Mouse (Mus musculus): ENCODE measurements around the gene Nae1.
"Not testable (repeated sequence)": the region's sequence is repeated elsewhere in the genome, so short reads cannot be mapped to it uniquely, and the experiment has no call there.

The Nae1 gene

GRCm38 (mm10) chr8:104533971-104534778 is at the start of gene Nae1, which contains the start of gene Car7:
Nae1 (minus strand) TSS chr8:104534637.
Car7 (plus strand) TSS chr8:104534689.
- peak; percentile 91 for DNase-seq (ENCODE audit: low read depth, low spot score)

- DNase-seq (ENCODE audit: low read depth, low spot score), result not testable (repeated sequence)
Observed at GRCm38 (mm10) chr8:104577606-104578005, 43.2 kb upstream of the Nae1 start.

GRCm38 (mm10) chr8:104576820-104577219 is 42.4 kb upstream of the Nae1 start:
- no peak for DNase-seq (ENCODE audit: low read depth, low spot score)

DNA sequence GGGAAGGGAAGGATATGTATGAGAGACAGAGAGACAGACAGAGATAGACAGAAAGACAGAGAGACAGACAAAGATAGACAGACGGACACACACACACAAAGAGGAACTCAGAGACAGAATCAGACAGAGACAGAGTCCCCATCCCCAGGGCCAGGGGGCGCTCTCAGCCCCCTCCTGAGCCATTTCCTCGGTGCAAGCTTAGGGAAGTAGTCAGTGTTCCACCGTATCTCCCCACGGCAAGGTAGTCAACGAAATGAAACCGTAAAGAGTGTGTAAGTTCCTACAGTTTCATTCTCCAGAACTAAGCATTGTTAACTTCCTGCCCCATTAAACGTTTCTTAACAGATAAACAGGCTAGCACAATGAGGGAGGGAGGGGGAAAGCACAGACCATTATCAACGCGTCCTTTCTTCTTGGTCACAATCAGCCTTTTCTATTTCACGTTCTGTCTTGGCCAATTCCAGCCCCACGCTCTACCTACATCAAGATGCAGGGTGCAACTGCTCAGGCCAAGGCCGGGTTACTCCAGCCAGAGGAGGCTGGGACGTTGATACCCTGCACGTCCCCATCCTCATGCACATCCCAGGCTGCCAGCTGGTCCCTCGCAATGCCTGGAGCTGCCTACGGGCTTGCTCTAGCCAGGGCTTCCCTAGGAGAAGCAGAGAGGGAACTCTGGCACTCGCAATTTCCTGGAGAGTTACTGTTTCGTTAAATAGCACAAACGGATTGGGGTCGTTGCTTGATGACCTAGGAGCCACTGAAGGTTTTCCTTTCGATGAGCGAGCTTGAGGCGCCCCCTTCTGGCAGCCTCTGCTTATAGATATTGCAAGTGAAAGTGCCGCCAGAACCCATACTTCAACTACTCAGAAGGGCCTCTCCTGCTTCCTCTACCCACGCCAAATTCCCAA is 36.3 kb upstream of the Nae1 start:
- DNase-seq (ENCODE audit: low read depth, low spot score), result peak; percentile 69

DNA sequence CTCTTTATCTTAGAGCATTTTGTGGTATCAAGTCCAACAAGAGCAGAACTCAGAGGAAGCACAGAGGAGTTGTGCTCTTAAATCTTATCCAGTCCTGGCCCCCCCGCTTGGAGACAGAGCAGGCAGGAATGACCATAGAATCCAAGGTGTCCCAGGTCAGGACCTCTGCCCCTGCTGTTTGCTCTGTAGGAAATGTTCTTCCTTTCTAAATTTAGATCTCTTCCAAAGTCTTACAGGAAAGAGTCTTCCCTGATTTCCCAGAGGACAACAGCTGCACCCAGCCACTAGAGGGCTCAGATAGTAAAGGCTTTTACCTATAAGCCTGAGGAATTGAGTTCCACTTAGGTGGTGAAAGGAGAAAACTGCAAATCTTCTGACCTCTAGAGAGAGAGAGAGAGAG is 35.1 kb upstream of the Nae1 start:
- no peak for DNase-seq (ENCODE audit: low read depth, low spot score)

DNA sequence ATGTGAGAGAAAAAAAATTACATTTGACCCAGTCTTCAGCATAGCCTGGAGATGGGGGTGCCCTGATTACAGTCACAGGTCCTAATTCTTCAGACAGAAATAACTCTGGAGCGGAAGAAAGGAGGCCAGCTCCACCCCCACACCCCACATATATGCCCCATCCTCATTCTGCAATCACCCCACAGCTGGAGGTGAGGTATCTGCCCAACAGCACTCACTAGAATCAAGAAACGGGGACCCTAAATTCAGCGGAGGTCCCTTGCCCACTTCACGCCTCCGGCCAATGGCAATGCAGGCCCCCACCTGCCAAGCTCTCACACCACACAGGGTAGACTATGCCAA is 31.0 kb upstream of the Nae1 start:
- no peak for DNase-seq (ENCODE audit: low read depth, low spot score)

DNA sequence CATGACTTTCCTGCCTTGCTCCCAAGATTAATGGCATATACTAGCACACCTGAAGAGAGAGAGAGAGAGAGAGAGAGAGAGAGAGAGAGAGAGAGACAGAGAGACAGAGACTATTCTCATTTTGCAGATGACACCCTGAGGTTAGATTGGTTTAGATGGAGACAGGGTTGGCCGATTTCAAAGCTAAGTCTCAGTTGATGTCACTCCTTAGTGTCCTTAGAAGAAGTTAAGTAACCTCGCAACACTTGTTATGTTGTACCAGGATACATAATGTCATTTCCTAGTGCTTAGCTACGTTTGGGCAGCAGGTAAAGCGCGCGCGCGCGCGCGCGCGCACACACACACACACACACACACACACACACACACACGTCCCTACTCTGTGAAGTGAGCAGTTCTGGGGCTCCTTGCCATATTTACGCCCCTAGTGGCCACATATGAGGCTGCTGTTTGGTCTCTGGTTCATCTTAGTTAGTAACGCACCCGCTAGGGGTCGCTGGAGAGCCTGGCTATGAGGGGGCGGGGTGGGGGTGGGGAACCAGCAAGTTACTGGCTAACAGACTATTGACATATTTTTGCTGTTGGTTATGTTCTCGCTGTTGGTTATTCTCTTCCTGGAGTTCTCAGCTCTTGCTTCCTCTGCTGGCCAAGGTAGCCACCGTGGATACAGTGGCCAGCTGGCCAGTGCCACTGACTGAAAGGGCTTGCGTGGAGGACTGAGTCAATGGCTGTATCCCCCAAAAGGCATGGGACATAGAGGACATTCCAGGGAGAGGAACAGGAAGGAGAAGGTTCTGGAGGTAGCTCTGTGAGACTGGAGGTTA is 30.4 kb upstream of the Nae1 start:
- peak; percentile 88 for DNase-seq (ENCODE audit: low read depth, low spot score)

DNA sequence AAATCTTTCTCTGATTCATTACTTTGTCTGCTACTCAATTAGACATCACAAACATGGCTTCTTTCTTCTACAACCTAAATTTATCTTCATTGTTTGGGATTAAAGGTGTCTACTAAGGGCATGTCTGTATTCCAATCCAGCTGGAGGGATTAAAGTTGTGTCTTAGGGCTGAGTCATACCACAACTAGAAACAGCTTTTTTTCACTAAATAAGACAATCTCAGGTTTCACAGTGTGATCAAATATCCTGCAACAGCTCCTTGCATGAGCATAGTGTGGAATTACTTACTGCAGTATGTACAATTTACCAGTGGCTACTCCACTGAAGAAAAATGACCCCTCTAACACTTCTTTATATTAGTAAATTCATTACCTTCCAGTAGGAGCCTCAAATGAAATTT is 26.3 kb upstream of the Nae1 start:
- DNase-seq (ENCODE audit: low read depth, low spot score), result no peak

GRCm38 (mm10) chr8:104557226-104557625 is 22.8 kb upstream of the Nae1 start:
- no peak for DNase-seq (ENCODE audit: low read depth, low spot score)

DNA sequence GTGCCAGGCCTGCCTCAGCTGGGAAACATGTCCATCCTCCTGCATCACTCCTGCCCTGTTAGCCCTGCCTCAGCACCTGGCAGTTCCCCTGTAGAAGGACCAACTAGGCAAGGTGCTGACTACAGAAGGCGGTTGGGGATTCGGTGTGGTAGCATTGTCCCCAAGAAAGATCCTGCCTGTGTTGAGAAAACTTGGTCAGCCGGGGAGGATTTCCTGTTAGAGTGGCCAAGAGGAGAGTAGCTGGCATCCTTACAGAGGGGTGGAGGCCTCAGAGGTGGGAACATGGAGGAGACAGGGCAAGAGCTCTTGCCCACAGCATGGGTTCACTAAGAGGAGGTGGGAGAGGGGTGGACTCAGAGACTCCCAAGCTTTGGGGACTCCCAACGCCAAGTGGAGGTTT is 20.8 kb upstream of the Nae1 start:
- DNase-seq (ENCODE audit: low read depth, low spot score), result no peak

DNA sequence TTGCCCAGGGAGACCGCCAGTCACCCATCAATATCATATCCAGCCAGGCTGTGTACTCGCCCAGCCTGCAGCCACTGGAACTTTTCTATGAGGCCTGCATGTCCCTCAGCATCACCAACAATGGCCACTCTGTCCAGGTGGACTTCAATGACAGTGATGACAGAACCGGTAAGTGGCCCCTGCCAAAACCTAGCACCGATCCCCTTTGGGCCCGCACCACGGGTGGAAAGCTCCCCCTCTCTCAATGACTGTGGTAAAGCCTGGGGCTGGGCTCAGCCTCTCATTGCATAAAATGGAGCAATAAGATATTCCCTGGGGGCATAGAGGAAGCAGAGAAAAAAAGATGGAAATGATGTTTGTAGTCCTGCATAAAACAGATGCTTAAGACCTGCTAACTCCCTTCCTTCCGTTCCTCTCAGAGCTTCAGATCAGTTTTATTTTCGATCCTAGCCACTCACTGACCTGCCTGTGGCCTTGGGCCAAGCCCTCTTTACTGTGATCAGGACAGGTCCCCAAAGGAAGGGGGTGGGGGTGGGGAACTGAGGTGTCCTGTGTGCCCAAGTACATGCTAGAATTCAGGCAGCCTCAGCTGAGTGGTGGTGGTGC is 9.1 kb upstream of the Nae1 start:
- peak; percentile 18 for DNase-seq (ENCODE audit: low read depth, low spot score)

DNA sequence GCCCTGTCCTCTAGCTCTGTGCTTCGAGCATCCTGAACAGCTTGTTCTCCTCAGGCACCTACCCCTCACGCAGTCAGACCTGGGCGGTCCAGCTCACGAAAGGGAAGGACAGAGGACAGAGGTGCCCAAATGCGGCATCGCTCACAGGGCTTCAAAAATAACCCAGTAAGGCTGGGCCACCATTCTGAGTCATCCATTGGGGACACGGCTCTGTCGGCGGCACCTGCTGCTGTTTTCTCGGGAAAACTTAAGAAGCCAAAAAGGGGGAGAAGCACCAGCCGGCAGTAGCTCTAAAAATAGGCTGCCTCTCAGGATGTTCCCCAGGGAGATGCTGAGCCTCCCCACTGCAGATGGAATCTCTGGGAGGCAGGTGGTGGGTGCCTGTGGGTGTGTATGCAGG is 7.7 kb upstream of the Nae1 start:
- no peak for DNase-seq (ENCODE audit: low read depth, low spot score)

DNA sequence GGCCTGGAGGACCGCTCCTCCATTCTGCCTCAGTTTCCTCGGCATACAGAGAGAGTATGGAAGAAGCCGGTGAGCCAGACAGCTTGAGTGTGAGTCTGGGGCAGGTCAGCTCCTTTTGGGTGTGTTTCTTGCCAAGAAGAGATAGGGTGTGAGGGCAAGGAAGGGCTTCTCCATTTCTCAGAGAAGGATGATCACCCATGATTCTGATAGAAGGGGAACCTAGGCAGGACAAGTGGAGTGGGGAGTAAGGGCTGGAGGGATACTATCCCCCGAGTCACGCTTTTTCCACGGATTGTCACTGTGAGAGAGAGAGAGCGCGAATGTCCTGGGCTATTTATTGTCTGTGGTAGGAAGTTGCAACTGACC is 7.1 kb upstream of the Nae1 start:
- no peak for DNase-seq (ENCODE audit: low read depth, low spot score)

GRCm38 (mm10) chr8:104540710-104541514 is 6.5 kb upstream of the Nae1 start:
- DNase-seq (ENCODE audit: low read depth, low spot score), result no peak

GRCm38 (mm10) chr8:104540238-104540637 is 5.8 kb upstream of the Nae1 start:
- DNase-seq (ENCODE audit: low read depth, low spot score), result no peak

- no peak for DNase-seq (ENCODE audit: low read depth, low spot score)
Observed at GRCm38 (mm10) chr8:104539566-104539965, 5.1 kb upstream of the Nae1 start.

GRCm38 (mm10) chr8:104538896-104539295 is 4.5 kb upstream of the Nae1 start:
- DNase-seq (ENCODE audit: low read depth, low spot score), result no peak

DNA sequence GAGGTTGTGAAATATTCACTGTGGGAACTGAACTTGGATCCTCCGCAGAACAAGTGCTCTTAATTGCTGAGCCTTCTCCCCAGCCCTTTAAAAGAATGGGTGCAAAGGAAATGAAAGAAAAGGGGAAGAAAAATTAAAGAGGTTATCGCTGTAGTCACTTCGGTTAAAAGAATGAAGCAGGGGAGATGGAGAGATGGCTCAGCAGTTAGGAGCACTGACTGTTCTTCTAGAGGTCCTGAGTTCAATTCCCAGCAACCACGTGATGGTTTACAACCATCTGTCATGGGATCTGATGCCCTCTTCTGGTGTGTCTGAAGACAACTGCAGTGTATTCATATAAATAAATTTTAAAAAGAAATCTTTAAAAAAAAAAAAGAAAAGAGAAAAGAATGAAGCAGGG is 1.6 kb upstream of the Nae1 start:
- no peak for DNase-seq (ENCODE audit: low read depth, low spot score)

GRCm38 (mm10) chr8:104535378-104535777 is 941 bp upstream of the Nae1 start:
- no peak for DNase-seq (ENCODE audit: low read depth, low spot score)

DNA sequence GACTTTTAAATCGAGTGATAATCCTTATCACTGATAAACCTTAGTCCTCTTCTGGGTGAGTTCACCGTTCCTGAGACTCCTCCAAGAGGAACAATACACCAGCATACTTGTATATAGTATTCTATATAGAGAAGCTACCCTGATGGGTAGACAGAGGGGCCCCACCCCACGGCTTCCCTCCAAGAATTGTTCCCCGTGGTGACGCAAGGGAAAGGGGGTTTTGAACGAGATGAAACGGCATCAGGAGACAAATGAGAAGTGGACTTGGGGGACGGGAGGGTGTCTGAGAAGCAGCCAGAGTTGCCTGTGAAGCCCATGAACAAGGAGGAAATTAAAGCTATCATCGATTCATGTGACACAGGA is 323 bp upstream of the Nae1 start:
- no peak for DNase-seq (ENCODE audit: low read depth, low spot score)

DNA sequence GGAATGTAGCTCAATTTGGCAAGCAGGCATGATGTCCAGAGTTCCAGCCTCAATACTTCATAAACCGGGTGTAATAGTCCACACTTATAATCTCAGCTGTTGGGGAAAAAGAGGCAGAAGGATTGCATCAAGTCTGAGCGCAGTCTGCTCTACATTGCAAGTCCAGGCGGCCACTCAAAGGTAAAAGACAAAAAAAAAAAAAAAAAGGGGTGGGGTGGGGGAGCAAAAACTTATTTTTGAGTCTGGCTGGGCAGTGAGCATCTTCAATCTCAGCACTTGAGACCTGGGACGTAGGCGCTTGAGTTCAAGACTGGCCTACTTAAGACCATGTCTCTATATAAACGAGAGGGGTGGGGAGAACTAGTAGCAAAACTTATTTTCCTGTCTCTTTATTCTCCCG is 886 bp downstream of the Nae1 start:
- DNase-seq (ENCODE audit: low read depth, low spot score), result no peak

All from skeletal muscle tissue, adult 2 months (tissue).